Mouse (Mus musculus): Measurements from ENCODE around the gene Zfp781.
"Not testable (repeated sequence)": the region's sequence is repeated elsewhere in the genome, so short reads cannot be mapped to it uniquely, and the experiment has no call there.

The Zfp781 gene

GRCm38 (mm10) chr10:81929842-81930743, at the start of gene Zfp781:
Gene Zfp781, minus strand, starts transcription at chr10:81930480.
- not testable (repeated sequence) for TF ChIP-seq GATA4 (IDR thresholded peaks at IDR 0.05; ENCODE audit: insufficient replicate concordance, low read length)

- not testable (repeated sequence) for TF ChIP-seq GATA4 (IDR thresholded peaks at IDR 0.05; ENCODE audit: insufficient replicate concordance, low read length)
Measured at GRCm38 (mm10) chr10:81863409-81864407, 66.6 kb downstream of the Zfp781 start, which contains the start of gene Gm32687. Gene Gm32687, plus strand, starts transcription at chr10:81863934.

All from liver, adult (tissue).